Mouse (Mus musculus): ENCODE results near the gene Nptxr. TPM values are rescaled to one million over a fixed set of nuclear protein-coding genes. Genes with fewer than 3 reads are reported as not detected.
"Not testable (repeated sequence)": the region's sequence is repeated elsewhere in the genome, so short reads cannot be mapped to it uniquely, and the experiment has no call there.

Gene Nptxr
- polyA plus RNA-seq, 2 experiments from 2014 or later: 0.09 to 0.11 TPM

- ATAC-seq: no peak
Observed at GRCm38 (mm10) chr15:79822265-79823199, 18.0 kb upstream of the Nptxr start.

- no peak for ATAC-seq
Observed at GRCm38 (mm10) chr15:79818325-79818724, 13.8 kb upstream of the Nptxr start.

GRCm38 (mm10) chr15:79813666-79814258 is 9.2 kb upstream of the Nptxr start:
- no peak for ATAC-seq

- not testable (repeated sequence) for ATAC-seq
Observed at GRCm38 (mm10) chr15:79812840-79813239, 8.3 kb upstream of the Nptxr start.

GRCm38 (mm10) chr15:79810997-79811396 is 6.4 kb upstream of the Nptxr start:
- no peak for ATAC-seq

GRCm38 (mm10) chr15:79810061-79810460 is 5.5 kb upstream of the Nptxr start:
- ATAC-seq: no peak

- no peak for ATAC-seq
Observed at GRCm38 (mm10) chr15:79808658-79809057, 4.1 kb upstream of the Nptxr start.

GRCm38 (mm10) chr15:79808114-79808513 is 3.5 kb upstream of the Nptxr start:
- ATAC-seq: no peak

- no peak for ATAC-seq
Observed at GRCm38 (mm10) chr15:79807050-79807449, 2.5 kb upstream of the Nptxr start.

GRCm38 (mm10) chr15:79805246-79805645 is 680 bp upstream of the Nptxr start:
- no peak for ATAC-seq

- ATAC-seq: no peak
Observed at GRCm38 (mm10) chr15:79803533-79804351, 824 bp downstream of the Nptxr start.

- ATAC-seq: no peak
Observed at GRCm38 (mm10) chr15:79802304-79802703, 2.3 kb downstream of the Nptxr start.

- no peak for ATAC-seq
Observed at GRCm38 (mm10) chr15:79801646-79802045, 2.9 kb downstream of the Nptxr start.

- ATAC-seq: no peak
Observed at GRCm38 (mm10) chr15:79800701-79801100, 3.9 kb downstream of the Nptxr start.

- ATAC-seq: no peak
Observed at GRCm38 (mm10) chr15:79798591-79798990, 6.0 kb downstream of the Nptxr start.

GRCm38 (mm10) chr15:79797680-79798079 is 6.9 kb downstream of the Nptxr start:
- ATAC-seq: no peak

- ATAC-seq: no peak
Observed at GRCm38 (mm10) chr15:79797096-79797495, 7.5 kb downstream of the Nptxr start.

GRCm38 (mm10) chr15:79796256-79796655 is 8.3 kb downstream of the Nptxr start:
- no peak for ATAC-seq

- ATAC-seq: no peak
Observed at GRCm38 (mm10) chr15:79794173-79794572, 10.4 kb downstream of the Nptxr start.

GRCm38 (mm10) chr15:79793076-79793475 is 11.5 kb downstream of the Nptxr start:
- no peak for ATAC-seq

- no peak for ATAC-seq
Observed at GRCm38 (mm10) chr15:79792455-79792854, 12.1 kb downstream of the Nptxr start.

- ATAC-seq: no peak
Observed at GRCm38 (mm10) chr15:79791502-79791901, 13.1 kb downstream of the Nptxr start.

- no peak for ATAC-seq
Observed at GRCm38 (mm10) chr15:79790905-79791304, 13.7 kb downstream of the Nptxr start.
